Mouse (Mus musculus) embryonic facial prominence, embryonic 13.5 days (tissue): ENCODE measurements at regions not wholly inside any gene's neighbourhood (a gene's known extent, or its start where the extent isn't known, plus 50 kb on each side); places are given as distances from the start of the nearest gene placed in this dataset.

ENCODE experiments used
- ATAC-seq: fragments of 200-750 bp; cut with Nextera tagmentation; 2 replicates; pipeline ENCODE4 v1.8.0; 2017; ENCODE audit warnings: low read depth; ENCODE audit not compliant: insufficient number of reproducible peaks, insufficient read depth, low FRiP score, low TSS enrichment
- H3K27ac ChIP-seq: fragments of 300-500 bp; sonication (generic); 2 replicates; pipeline ENCODE4 v1.5.1; 2015; ENCODE audit warnings: moderate library complexity, mild to moderate bottlenecking, inconsistent platforms
- H3K27me3 ChIP-seq: fragments of 300-500 bp; sonication (generic); 2 replicates; pipeline ENCODE4 v1.6.1; 2015; ENCODE audit warnings: mild to moderate bottlenecking, inconsistent platforms
- H3K36me3 ChIP-seq: fragments of 300-500 bp; sonication (generic); 2 replicates; pipeline ENCODE4 v1.6.1; 2015; ENCODE audit warnings: mild to moderate bottlenecking, inconsistent platforms
- H3K4me1 ChIP-seq: fragments of 300-500 bp; sonication (generic); 2 replicates; pipeline ENCODE4 v1.6.1; 2015; ENCODE audit warnings: inconsistent platforms
- H3K4me2 ChIP-seq: fragments of 300-500 bp; sonication (generic); 2 replicates; pipeline ENCODE4 v1.6.1; 2015; ENCODE audit warnings: moderate library complexity, mild to moderate bottlenecking, inconsistent platforms
- H3K4me3 ChIP-seq: fragments of 300-500 bp; sonication (generic); 2 replicates; pipeline ENCODE4 v1.5.1; 2015; ENCODE audit warnings: mild to moderate bottlenecking, inconsistent platforms
- H3K9ac ChIP-seq: fragments of 300-500 bp; sonication (generic); 2 replicates; pipeline ENCODE4 v1.6.1; 2015; ENCODE audit warnings: mild to moderate bottlenecking, inconsistent platforms
- H3K9me3 ChIP-seq: fragments of 300-500 bp; sonication (generic); 2 replicates; pipeline ENCODE4 v1.6.1; 2016; ENCODE audit warnings: inconsistent platforms
- WGBS: fragments of 180-500 bp; shearing (Covaris S2); methylation state at CpG from one replicate; pipeline ENCODE4 v1.1.7; 2015; ENCODE audit warnings: mixed read lengths; 5-methylcytosine and 5-hydroxymethylcytosine counted together

DNA sequence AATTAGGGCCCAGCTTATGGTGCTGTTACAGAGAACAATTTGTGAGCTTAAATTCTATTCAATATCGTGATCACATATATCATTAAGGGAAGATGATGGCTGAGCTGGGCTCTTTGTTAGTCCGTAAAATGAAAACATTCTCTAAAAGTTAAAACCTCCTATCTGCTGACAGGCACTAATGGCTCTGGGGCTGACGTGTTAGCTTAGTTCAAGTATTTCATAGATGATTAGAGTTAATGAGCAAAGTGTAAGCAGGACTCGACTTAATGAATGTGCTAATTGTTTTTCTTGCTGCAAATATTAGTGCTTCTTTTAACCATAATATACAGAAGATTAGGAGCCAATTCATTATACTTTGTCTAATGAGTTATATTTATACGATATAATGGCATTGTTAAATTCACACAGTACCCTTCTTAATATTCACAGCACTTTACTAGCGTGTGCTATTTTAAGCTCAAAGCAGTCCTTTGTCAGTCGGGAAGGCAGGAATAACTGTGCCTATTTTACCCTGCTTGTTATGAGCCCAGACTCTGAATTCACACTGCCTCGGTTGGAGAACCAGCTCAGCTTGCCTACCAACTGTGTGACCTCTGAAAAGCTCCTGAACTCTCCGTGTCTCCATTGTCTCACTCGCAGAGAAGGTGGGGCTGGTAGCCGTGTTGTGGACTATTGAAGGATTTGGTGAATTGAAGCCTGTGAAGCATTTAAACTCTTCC lies 50.6 kb upstream of the 4933402D24Rik start:
- no peak for ATAC-seq
- Histone ChIP-seq H3K36me3 (no peaks in the 10 kb centered on the region), H3K4me1 (no peaks in the 10 kb centered on the region), H3K9me3 (no peaks in the 10 kb centered on the region), H3K4me2 (no peak overlapping the region), H3K9ac (no peak overlapping the region), H3K27me3 (no peaks in the 10 kb centered on the region), H3K4me3 (no peak overlapping the region), H3K27ac (no peak overlapping the region)
- 53% methylated on average over 11 of the region's 11 CpGs for WGBS
